ENCODE assay signal across 9 mouse cellular contexts in genomic region chr17:24488662-24489264, GRCm38 (mm10). TPM values are rescaled to one million over a fixed set of nuclear protein-coding genes. Genes with fewer than 3 reads are reported as not detected.
DNase-seq lines count a peak whose midpoint lies in the region; ATAC-seq and TF ChIP-seq lines count a peak whose summit lies in the region.
"Had no signal": no experiment of that assay in that cellular context is flagged by ENCODE, and none has a peak within 500 bp of the region (broad histone marks: within the 10 kb centered on the region; RNA-seq: fewer than 3 reads in every experiment).

No protein-coding gene starts in this region.

- 2% methylated on average over 79 of the region's 81 CpGs for WGBS in liver, adult 2 months
- under 1% methylated on average over 58 of the region's 81 CpGs for WGBS in stomach, embryonic 16.5 days

- H3K27ac ChIP-seq in liver, adult 2 months (replicated peaks; ENCODE audit: insufficient read depth, low read depth, low read length) = no peak overlapping the region
- H3K27ac ChIP-seq in bone marrow macrophage, adult 2 months (ENCODE audit: insufficient read depth, low read depth, low read length) = no peak overlapping the region
- H3K27ac ChIP-seq in embryonic fibroblast, embryonic 13.5 days (ENCODE audit: insufficient read depth, low read length) = no peak overlapping the region
- H3K27ac ChIP-seq in stomach, embryonic 16.5 days (ENCODE audit: low read length) = no peak overlapping the region

- H3K27me3 ChIP-seq in liver, adult 2 months (ENCODE audit: control insufficient read depth, insufficient read depth, low read length) = peaks cover 13% of the 10 kb centered on the region
- peaks cover 20% of the 10 kb centered on the region for H3K27me3 ChIP-seq in stomach, embryonic 16.5 days (ENCODE audit: control insufficient read depth, insufficient read depth, low read length)

- H3K4me3 ChIP-seq in liver, adult 2 months (ENCODE audit: insufficient read depth, low read depth, low read length) = peak overlapping the region; percentile 71
- H3K4me3 ChIP-seq in bone marrow macrophage, adult 2 months (ENCODE audit: insufficient read depth, low read length) = peak overlapping the region; percentile 62
- peak overlapping the region; percentile 42 for H3K4me3 ChIP-seq in embryonic fibroblast, embryonic 13.5 days (ENCODE audit: insufficient read depth, low read length)
- peak overlapping the region; percentile 71 for H3K4me3 ChIP-seq in stomach, embryonic 16.5 days (replicated peaks; ENCODE audit: low read length)

- no peak for DNase-seq in liver, adult 2 months (ENCODE audit: extremely low read depth, low read depth, low spot score)
- DNase-seq in liver = no peak
- peak; percentile 50 for DNase-seq in induced T-regulatory cell, adult 2 months (ENCODE audit: low read depth)
- DNase-seq in urinary bladder, postnatal 10 days (ENCODE audit: low spot score) = no peak

- peak overlapping the region; percentile 100 for H3K4me2 ChIP-seq in stomach, embryonic 16.5 days (ENCODE audit: low read depth, low read length)

- TF ChIP-seq CTCF in liver, adult 2 months (IDR thresholded peaks at IDR 0.05; ENCODE audit: low read depth, low read length) = no peak
- TF ChIP-seq CTCF in bone marrow macrophage, adult 2 months (IDR thresholded peaks at IDR 0.05; ENCODE audit: low read depth, low read length) = no peak
- no peak for TF ChIP-seq CTCF in embryonic fibroblast, embryonic 13.5 days (IDR thresholded peaks at IDR 0.05; ENCODE audit: borderline replicate concordance, insufficient read depth, low read length)

- H3K79me2 ChIP-seq in liver, adult 2 months (ENCODE audit: control insufficient read depth, insufficient read depth, low read length) = no peaks in the 10 kb centered on the region

- no peak for TF ChIP-seq POLR2A in liver, adult 2 months (IDR thresholded peaks at IDR 0.05; ENCODE audit: extremely low read depth, insufficient read depth, low read length)
- no peak for TF ChIP-seq POLR2A in bone marrow macrophage, adult 2 months (IDR thresholded peaks at IDR 0.05; ENCODE audit: borderline replicate concordance, low read depth, low read length)
- TF ChIP-seq POLR2A in embryonic fibroblast, embryonic 13.5 days (IDR thresholded peaks at IDR 0.05; ENCODE audit: low read depth, low read length) = no peak

- H3K9ac ChIP-seq in liver, adult 2 months (ENCODE audit: low read depth, low read length) = peak overlapping the region; percentile 75
- H3K9ac ChIP-seq in stomach, embryonic 16.5 days (ENCODE audit: low read length) = peak overlapping the region; percentile 81

- ATAC-seq in megakaryocyte, adult 5-6 weeks (ENCODE audit: poor library complexity, severe bottlenecking) = peak; percentile 63
- ATAC-seq in stomach, embryonic 16.5 days (ENCODE audit: insufficient read depth, low FRiP score) = peak; percentile 63

- no peaks in the 10 kb centered on the region for H3K9me3 ChIP-seq in stomach, embryonic 16.5 days (replicated peaks; ENCODE audit: control insufficient read depth, low read length)

- no peaks in the 10 kb centered on the region for H3K36me3 ChIP-seq in liver, adult 2 months (ENCODE audit: control insufficient read depth, insufficient read depth, low read length)
- no peaks in the 10 kb centered on the region for H3K36me3 ChIP-seq in stomach, embryonic 16.5 days (ENCODE audit: control insufficient read depth, insufficient read depth, low read length)

- no peaks in the 10 kb centered on the region for H3K4me1 ChIP-seq in liver, adult 2 months (ENCODE audit: control insufficient read depth, insufficient read depth, low read length)
- H3K4me1 ChIP-seq in bone marrow macrophage, adult 2 months (ENCODE audit: control insufficient read depth, insufficient read depth, low read length) = no peaks in the 10 kb centered on the region
- H3K4me1 ChIP-seq in embryonic fibroblast, embryonic 13.5 days (ENCODE audit: control insufficient read depth, insufficient read depth, low read length) = no peaks in the 10 kb centered on the region
- peaks cover 10% of the 10 kb centered on the region for H3K4me1 ChIP-seq in stomach, embryonic 16.5 days (ENCODE audit: control insufficient read depth, insufficient read depth, low read length)

RNA-seq across cellular contexts. Expression of gene Caskin1, which starts 0.4 kb away (rescaled TPM):
- total RNA-seq in liver, adult 2 months (2014; rRNA removed) = under 0.01 and 0.18 TPM in 2 replicates
- 0.18 and 0.26 TPM in 2 replicates for polyA plus RNA-seq in liver, adult 2 months (2012; rRNA removed)
- 0.34 TPM in 1 of 2 replicates, not detected in the other for polyA plus RNA-seq in bone marrow macrophage, adult 2 months (2012; ENCODE audit: insufficient read depth, insufficient read length, missing spikeins)
- polyA plus RNA-seq in embryonic fibroblast, embryonic 13.5 days (2011; ENCODE audit: insufficient read length, low read depth, missing spikeins) = not detected in 2 replicates
- not detected in 2 replicates for total RNA-seq in megakaryocyte, adult 5-6 weeks (2015)
- total RNA-seq in megakaryocyte, adult 5-6 weeks (2017) = not detected in 2 replicates
- polyA plus RNA-seq in stomach, embryonic 16.5 days (2015; fragmentation: Nextera tagmentation; extraction: Ambion mirVana) = 1.5 and 2.3 TPM in 2 replicates
- total RNA-seq: neutrophil, adult 5-6 weeks had no signal

RNA-seq across cellular contexts. Expression of gene Mlst8, which starts 9.9 kb away (rescaled TPM):
- total RNA-seq in liver, adult 2 months (2014; rRNA removed) = 3.5 and 3.9 TPM in 2 replicates
- polyA plus RNA-seq in liver, adult 2 months (2012; rRNA removed) = 12.9 and 16.7 TPM in 2 replicates
- polyA plus RNA-seq in bone marrow macrophage, adult 2 months (2012; ENCODE audit: insufficient read depth, insufficient read length, missing spikeins) = 14.8 and 16.0 TPM in 2 replicates
- 20.9 and 23.3 TPM in 2 replicates for polyA plus RNA-seq in embryonic fibroblast, embryonic 13.5 days (2011; ENCODE audit: insufficient read length, low read depth, missing spikeins)
- total RNA-seq in megakaryocyte, adult 5-6 weeks (2015) = 12.5 and 14.6 TPM in 2 replicates
- total RNA-seq in megakaryocyte, adult 5-6 weeks (2017) = 42.3 and 43.2 TPM in 2 replicates
- polyA plus RNA-seq in stomach, embryonic 16.5 days (2015; fragmentation: Nextera tagmentation; extraction: Ambion mirVana) = 29.0 and 33.6 TPM in 2 replicates

RNA-seq across cellular contexts. Expression of gene Bricd5, which starts 15.1 kb away (rescaled TPM):
- not detected in 2 replicates for total RNA-seq in liver, adult 2 months (2014; rRNA removed)
- polyA plus RNA-seq in liver, adult 2 months (2012; rRNA removed) = 0.24 and 0.67 TPM in 2 replicates
- polyA plus RNA-seq in bone marrow macrophage, adult 2 months (2012; ENCODE audit: insufficient read depth, insufficient read length, missing spikeins) = not detected in 2 replicates
- polyA plus RNA-seq in embryonic fibroblast, embryonic 13.5 days (2011; ENCODE audit: insufficient read length, low read depth, missing spikeins) = 0.50 TPM in 1 of 2 replicates, not detected in the other
- 0.75 TPM in 1 of 2 replicates, not detected in the other for total RNA-seq in megakaryocyte, adult 5-6 weeks (2015)
- 0.26 TPM in 1 of 2 replicates, not detected in the other for total RNA-seq in megakaryocyte, adult 5-6 weeks (2017)
- polyA plus RNA-seq in stomach, embryonic 16.5 days (2015; fragmentation: Nextera tagmentation; extraction: Ambion mirVana) = 0.36 and 0.46 TPM in 2 replicates
- total RNA-seq: neutrophil, adult 5-6 weeks had no signal

RNA-seq across cellular contexts. Expression of gene Pgp, which starts 18.6 kb away (rescaled TPM):
- 9.2 and 11.9 TPM in 2 replicates for total RNA-seq in liver, adult 2 months (2014; rRNA removed)
- polyA plus RNA-seq in liver, adult 2 months (2012; rRNA removed) = 25.8 and 26.6 TPM in 2 replicates
- 21.4 and 24.2 TPM in 2 replicates for polyA plus RNA-seq in bone marrow macrophage, adult 2 months (2012; ENCODE audit: insufficient read depth, insufficient read length, missing spikeins)
- 21.1 and 21.5 TPM in 2 replicates for polyA plus RNA-seq in embryonic fibroblast, embryonic 13.5 days (2011; ENCODE audit: insufficient read length, low read depth, missing spikeins)
- total RNA-seq in megakaryocyte, adult 5-6 weeks (2015) = 20.7 and 25.5 TPM in 2 replicates
- total RNA-seq in megakaryocyte, adult 5-6 weeks (2017) = 14.5 and 14.6 TPM in 2 replicates
- polyA plus RNA-seq in stomach, embryonic 16.5 days (2015; fragmentation: Nextera tagmentation; extraction: Ambion mirVana) = 49.6 and 54.5 TPM in 2 replicates

RNA-seq across cellular contexts. Expression of gene E4f1, which starts 18.6 kb away (rescaled TPM):
- 5.6 and 6.7 TPM in 2 replicates for total RNA-seq in liver, adult 2 months (2014; rRNA removed)
- 21.6 and 33.3 TPM in 2 replicates for polyA plus RNA-seq in liver, adult 2 months (2012; rRNA removed)
- polyA plus RNA-seq in bone marrow macrophage, adult 2 months (2012; ENCODE audit: insufficient read depth, insufficient read length, missing spikeins) = 21.7 and 25.0 TPM in 2 replicates
- polyA plus RNA-seq in embryonic fibroblast, embryonic 13.5 days (2011; ENCODE audit: insufficient read length, low read depth, missing spikeins) = 11.9 and 14.8 TPM in 2 replicates
- 20.7 and 27.5 TPM in 2 replicates for total RNA-seq in megakaryocyte, adult 5-6 weeks (2015)
- total RNA-seq in megakaryocyte, adult 5-6 weeks (2017) = 14.2 and 14.5 TPM in 2 replicates
- 29.4 and 35.0 TPM in 2 replicates for polyA plus RNA-seq in stomach, embryonic 16.5 days (2015; fragmentation: Nextera tagmentation; extraction: Ambion mirVana)
